Mouse (Mus musculus) urinary bladder, adult 2 months (tissue): ENCODE results near the gene Olfr750. TPM values are rescaled to one million over a fixed set of nuclear protein-coding genes. Genes with fewer than 3 reads are reported as not detected.

Experiments used
- DNase-seq: peaks from one replicate; pipeline ENCODE4 v3.0.0; 2022; ENCODE audit warnings: low spot score
- polyA plus RNA-seq: library from polyadenylated mRNA; depleted of rRNA; stranded (reverse); fragments of >200 nt; gene quantifications from 2 replicates; pipeline ENCODE4 v1.2.3, GENCODE M21; 2012

Gene Olfr750
- polyA plus RNA-seq, 1 experiment, result not detected

DNA sequence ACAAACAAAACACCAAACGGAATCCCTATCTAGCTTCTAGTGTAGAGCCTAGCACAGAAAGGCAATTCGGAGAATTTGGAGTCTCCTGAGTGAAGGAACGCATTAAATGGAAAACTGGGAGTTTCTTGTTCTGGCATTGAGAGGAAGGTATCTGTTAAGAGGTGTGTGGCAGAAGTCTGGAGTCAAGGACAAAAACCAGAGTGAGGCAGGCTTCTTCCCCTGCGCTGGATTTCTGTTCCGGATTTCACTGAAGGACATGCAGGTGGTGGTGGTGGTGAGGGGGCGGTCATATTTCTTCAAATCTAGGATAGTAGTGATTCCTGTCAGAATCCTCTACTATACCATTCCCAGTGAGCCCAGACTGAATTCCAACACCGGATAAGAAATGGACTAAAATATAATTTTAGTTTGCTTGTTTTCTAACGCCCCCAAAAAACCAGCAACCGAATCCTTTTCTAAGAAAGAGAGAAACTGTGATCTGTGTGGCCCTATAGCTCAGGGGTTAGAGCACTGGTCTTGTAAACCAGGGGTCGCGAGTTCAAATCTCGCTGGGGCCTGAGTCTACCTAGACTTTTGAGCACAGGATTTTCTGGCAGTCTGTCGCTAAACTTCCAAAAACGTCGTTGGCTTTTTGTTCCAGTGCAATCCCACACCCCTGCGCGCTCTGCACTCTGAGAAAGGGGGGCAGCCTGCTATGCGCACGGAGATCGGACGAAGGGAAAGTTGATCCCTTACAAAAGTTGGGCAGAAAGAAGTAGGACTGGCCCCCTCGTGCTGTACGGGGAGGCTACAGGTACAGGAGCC lies 14.1 kb upstream of the Olfr750 start:
- peak; percentile 65 for DNase-seq

DNA sequence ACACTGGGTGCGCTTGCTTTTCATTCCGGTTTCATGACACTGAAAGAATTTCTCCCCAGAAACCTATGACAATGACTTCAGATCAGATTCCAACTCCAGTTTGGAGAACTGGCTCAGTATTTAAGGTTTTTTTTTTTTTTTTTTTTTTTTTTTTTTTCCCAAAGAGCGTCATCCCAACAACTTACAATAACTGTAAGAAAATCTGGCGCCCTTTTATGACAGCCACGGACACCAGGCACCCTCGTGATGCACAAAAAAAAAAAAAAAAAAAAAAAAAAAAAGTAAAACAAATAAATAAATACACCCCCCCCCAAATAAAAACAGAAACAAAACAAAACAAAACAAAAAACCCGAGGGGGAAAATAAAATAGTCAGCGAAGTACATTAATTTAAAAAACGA lies 13.5 kb upstream of the Olfr750 start:
- no peak for DNase-seq

DNA sequence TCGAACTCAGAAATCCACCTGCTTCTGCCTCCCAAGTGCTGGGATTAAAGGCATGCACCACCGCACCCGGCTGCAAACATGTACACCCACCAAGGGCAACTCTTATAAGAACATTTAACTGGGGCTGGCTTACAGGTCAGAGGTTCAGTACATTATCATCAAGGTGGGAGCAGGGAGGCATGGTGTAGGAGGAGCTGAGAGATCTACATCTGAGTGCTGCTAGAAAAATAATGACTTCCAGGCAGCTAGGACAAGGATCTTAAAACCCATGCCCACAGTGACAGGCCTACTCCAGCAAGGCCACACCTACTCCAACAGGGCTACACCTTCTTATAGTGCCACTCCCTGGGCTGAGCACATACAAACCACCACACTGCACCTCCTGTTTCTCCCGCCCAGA lies 11.7 kb upstream of the Olfr750 start:
- DNase-seq, result no peak

DNA sequence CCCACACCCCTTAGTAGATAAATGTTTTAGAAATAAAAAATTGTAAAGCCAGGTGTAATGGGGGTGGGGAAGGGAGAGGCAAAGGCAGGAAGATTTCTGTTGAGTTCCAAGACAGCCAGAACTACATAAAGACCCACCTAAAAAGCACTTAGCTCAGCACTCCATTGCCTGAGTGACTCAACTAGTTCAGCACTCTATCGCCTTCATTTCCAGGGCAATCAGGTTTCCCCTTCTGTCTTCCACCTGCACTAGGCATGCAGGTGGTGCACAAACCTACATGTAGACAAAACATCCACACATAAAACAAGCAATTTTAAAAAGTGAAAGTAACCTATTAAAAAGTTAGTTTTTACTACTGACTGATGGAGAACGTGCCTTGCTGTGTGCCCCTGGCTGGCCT lies 10.9 kb upstream of the Olfr750 start:
- DNase-seq, result no peak

DNA sequence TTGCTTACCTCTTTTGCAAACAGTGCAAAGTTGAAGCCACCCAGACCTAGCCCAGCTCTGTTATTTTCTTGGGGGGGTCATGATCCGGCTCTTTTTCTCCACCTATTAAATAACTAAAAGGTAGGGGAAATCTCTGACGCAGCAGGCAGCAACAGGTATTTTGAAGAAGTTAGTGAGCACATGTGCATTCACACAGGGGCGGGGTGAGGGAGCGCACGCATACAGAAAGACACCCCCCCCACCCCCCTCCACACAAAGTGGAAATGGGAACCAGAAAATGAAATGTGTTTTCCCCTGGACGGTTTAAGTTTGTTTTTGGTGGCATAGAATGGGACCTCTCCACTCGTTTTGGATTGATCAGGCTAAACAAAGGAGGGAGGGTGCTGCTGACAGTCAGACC lies 9.6 kb upstream of the Olfr750 start:
- no peak for DNase-seq

DNA sequence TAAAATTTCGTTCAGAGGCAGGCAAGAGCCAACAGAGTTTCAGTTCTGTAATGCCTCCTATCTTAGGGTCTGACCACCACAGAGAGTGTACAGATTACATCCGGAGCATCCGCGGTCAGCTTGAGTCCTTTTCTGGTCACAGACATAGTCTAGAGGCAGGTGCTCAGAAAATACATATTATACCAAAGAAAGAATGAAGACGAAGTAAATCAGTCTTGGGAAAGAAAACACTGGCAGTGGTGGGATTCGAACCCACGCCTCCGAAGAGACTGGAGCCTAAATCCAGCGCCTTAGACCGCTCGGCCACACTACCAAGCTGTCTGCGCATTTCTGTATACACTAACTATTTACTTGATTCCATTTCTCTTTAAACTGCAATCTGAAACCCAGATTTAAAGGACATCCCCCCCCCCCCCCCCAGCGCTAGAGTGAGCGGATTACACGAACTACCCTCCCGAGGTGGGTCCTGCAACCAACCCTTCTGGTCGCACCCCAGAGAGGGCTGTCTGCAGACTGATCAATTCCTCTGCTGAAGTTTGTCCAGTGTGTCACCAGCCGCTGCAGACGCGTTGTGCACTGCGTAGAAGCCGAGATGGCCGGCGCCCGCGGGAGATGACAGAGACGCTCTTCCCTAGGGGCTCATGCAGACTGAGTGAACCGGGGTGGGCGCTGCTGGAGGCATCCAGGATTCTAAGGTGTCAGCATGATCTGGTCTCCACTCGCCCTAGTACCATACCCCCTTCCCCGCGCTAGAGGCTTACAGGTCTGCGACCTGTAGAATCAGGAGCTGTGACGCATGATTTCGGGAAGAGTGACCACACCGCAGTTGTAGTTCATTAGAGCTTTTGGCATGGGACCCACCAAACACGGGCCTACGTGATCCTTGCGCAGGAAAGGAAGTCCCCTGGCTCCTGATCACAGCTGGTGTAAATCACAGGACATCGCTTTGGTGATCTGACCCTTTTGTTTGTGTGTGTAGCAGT lies 8.7 kb upstream of the Olfr750 start:
- peak; percentile 52 for DNase-seq

DNA sequence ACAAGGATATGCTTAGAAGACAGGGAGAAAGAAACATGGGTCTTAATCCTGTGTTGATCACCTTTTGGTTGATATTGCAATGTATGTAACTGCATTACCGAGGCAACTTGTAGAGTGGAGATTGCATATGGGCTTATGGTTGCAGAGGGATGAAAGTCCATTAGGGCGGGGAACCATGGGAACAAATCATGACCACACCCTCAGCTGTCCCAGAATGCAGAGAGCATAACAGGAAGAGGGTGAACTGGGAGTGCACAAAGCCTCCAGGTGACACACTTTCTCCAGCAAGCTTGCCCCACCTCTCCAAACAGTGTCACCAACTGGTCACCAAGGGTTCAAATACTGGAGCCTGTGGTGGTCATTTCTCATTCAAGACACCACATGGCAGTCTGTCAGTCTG lies 6.8 kb upstream of the Olfr750 start:
- no peak for DNase-seq

DNA sequence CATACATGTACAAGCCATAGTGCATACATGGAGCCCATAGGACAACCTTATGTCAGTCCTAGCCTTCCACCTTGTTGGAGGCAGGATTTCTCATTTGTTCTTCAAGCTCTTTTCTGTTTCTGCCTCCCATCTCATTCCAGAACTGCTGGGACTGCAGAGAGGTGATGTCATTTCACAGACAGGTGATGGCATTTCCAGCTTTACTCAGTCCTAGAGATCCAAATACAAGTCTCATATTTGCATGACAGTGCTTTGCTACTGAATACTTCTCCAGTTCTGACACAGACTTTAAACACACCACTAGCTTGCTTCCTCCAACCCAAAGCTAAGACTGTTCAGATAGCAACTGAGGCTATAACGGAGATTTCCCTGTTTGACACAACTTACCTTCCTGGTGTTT lies 4.9 kb upstream of the Olfr750 start:
- no peak for DNase-seq

DNA sequence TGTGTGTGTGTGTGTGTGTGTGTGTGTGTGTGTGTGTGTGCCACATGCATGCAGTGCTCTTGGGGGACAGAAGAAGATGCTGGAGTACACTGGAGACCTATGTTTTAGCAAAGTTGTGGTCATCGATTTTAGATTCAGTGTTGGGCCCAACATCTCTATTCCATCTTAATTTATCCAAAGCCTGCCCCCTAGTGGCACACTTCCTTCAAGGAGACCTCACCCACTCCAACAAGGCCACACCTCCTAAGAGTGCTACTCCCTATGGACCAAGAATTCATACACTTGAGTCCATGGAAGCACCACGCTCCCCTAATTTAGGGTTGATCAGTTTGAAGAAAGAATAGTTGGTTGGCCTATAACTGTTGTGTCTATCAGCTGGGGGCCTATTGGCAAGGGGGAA lies 4.6 kb downstream of the Olfr750 start:
- no peak for DNase-seq

DNA sequence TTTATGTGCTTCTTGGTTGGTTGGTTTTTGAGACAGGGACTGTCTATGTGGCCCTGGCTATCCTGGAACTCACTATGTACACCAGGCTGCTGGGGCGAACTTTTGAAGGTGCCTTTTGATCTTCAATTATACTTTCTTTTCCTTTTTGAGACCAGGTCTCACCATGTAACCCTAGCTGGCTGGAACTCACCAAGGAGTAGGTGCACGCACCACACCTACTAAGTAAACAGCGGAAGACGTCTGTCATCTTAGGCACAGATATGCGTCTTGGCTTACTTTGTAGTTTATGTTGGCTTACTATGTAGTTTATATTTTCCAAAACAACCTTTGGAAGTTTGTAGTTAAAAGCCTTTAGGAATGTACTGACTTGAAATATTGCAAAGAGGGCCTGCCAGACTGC lies 5.3 kb downstream of the Olfr750 start:
- no peak for DNase-seq

DNA sequence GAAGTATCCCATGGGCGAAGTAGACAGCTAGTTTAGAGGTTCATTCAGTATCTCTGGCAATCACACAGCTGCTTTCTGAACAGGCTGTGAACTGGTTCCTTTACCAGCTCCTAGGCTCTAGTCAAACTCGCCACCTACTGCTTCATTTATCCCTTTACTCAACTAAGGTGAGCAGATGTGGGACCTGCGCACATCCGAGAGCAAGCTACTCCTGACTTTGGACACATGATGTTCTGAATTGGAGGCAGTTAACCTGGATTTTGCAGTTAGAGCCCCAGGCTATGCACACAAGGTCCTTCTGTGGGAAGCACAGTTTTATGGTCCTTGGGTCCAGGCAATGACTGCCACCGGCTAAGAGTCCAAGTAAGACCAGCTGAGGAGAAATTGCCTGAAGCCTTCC lies 13.5 kb downstream of the Olfr750 start:
- DNase-seq, result no peak

DNA sequence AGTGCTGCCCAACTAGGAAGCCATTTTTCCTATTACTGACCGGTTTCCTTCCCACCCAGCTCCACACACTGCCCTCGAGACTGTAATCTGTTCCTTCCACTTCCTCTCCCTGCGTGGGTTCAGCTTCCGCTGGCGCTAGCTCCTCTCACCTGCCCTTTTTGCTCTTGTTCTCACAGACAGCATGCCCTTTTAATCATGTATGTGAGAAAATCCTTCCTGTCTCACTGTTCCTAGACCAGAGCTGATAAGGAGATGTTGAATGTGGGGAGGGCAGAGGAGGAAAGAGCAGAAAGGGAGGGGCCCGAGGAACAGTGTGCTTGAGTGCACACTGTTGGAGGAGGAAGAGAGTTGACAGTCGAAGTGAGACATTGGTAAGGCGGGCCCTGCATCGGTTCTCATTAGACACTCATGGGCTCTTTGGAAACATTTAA lies 16.8 kb downstream of the Olfr750 start, which contains the start of gene Rnase12:
Gene Rnase12 (minus strand): TSS at position 261 of the 431 bp plus-strand sequence.
- no peak for DNase-seq

DNA sequence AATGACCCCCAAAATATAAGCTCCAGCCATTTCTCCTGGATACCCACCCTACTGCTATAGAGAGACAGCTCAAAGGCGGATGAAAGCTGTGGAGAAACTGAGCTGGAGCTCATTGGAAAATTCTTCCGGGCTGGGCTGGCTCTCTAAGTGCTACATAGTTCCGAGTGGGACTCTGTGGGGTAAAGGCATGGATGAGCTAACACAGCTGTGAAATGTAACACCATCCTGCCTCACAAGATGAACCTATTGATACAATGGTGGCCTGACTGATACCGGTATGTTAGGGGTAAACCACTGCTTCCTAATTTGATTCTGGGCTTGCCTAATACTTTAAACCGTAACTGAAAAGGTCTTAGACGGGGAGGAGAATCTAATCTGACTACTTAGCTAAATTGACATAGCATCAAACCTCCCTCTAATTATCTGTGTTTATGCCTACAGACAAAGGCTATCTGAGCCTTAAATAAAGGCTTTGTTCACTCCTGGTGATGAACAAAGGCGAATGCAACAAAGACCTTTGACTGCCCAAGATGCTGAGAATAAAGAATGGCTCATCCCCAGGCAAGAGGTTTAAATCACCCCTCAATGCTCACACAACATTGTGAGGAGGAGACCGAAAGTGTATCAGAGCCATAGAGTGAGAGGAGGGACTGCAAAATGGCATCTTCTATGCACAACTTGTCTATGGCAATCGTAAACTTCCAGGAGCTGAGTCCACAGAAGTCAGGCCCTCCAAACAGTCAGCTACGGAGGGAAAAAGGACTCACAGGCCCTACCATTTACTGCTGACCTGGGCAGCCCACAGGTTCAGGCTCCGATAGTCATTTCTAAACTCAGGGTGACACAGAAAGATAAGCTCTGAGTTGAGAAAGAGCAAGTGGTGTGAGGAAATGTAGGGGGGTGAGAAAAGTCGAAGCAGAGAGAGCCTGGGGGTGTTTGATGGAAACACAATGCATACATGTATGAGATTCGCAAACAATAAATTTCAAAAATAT lies 19.7 kb downstream of the Olfr750 start:
- DNase-seq, result no peak

DNA sequence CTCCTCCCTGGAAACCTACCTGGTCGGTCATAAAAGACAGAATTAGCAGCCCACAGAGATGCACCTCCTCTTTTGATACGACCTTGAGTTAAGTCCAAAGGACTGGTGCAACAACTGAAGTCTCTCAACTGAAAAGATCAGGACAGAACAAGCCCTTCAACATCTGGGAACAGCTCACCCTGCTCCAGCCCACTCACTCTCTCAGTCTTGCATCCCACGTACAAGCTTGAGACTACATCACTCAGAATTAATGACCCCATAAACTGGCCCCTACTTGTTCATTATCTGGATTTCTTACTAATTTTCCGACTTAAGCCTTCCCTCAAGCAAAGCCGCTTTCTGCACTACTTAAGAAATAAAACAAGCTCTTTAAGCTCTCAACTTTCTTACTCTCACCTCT lies 21.1 kb downstream of the Olfr750 start:
- no peak for DNase-seq

DNA sequence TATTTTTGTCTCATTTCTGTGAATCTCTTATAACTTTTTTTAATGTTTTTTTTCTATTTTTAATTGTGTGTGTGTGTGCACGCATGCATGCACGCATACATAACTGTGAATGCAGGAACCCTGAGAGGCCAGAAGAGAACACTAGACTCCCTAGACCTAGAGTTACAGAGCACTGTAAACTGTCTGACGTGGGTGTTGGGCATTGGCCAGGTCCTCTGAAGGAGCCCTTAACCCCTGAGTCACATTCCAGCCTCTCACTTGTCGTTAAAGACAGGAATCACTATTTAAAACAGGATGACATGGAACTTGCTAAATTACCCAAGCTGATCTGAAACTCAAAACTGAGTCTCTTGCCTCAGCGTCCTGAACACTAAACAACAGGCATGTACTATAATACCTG lies 22.3 kb downstream of the Olfr750 start:
- no peak for DNase-seq

DNA sequence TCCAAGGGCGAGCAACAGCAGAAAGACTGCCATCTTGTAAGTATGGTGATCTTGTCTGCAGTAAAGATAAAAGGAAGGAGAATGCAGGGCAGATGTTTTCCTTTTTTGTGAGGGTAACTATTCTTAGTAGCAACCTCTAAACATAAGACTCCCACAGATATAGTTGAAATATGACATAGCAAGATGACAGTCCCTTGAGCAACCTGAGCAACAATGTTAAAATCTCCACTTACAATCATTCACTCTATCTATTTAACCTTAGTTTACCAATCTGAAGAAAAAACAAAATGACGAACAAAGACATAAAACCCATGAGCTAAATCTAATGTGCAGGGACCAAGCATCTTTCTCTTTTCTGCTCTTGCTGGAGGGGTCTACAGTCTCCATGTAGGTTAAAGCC lies 24.2 kb downstream of the Olfr750 start, which contains the start of gene Rnase11:
Gene Rnase11 (minus strand): TSS at position 101 of the 400 bp plus-strand sequence.
- DNase-seq, result no peak

DNA sequence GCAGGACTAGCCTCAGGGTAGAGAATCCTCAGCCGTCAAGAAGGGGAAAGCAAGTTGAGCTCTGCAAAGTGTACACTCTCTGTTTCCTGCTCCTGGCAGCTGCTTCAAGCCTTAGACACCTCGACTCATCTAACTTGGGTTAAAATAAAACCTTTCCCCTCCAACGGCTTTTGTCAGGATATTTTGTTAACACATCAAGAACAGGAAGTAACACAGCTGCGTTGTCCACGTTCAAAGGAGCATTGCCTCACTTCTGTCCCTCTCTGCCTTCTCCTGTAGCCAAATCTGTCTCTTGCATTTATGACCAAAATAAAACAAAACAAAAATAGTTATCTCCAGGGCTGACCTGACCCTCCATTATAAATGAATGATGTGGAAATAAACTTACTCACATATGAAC lies 26.4 kb downstream of the Olfr750 start:
- DNase-seq, result no peak

DNA sequence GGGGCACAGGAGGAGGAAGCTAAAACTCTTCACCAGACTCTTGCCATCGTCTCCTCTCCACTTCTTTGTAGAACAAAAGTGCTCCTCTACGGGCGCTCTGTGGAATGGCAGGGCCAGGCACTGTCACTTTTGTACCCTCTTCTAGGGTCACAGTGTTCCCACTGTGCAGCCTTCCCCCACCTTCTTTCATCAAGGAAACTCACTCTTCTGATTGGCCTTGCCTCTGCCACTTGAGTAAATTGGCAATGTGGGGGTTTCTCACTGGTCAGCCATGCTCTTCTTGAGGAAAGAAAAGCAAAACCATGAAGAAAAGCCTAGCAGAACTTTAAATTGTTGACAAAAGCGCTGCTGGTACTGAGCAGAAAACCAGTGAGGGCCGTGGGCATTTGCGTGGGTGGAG lies 32.5 kb downstream of the Olfr750 start, which contains the start of gene Rnase9:
Gene Rnase9 (minus strand): TSS at position 101 of the 400 bp plus-strand sequence.
- DNase-seq, result no peak

DNA sequence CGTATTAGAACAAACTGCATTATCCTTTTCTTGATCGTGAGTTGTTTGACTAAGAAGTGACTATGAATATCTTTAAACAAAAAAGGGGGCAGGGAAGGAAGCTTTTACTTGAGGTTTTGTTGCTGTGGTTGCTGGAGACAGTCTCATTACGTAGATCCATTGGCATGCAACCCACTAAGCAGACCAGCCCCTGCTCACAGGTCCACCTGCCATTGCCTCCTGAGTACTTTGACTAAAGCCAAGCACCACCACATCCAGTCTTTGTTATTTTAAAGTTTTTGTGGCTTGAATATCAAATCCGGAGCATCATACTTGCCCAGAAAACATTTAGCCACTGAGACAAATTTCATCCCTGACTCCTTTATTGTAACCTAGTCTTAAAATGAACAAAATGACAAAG lies 38.0 kb downstream of the Olfr750 start:
- DNase-seq, result no peak

DNA sequence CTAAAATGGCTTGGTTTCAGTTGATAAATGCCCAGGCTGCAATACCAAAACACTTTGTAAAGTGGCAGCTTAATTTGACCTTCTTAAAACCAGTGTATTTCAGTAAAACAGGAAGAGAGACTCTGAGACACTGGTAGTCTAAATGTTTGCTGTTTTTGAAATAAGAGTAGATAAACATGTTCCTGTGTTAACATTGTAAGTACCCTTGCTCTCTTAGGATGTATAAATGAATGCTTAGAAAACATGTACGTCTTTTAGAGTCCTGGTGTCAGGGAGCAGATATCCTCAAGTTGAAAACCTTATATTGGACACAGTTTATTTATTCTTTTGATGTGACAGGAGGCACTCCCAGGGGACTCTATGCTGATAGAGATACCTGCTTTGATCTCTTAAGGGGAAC lies 39.0 kb downstream of the Olfr750 start:
- DNase-seq, result no peak
